Mouse (Mus musculus) brain, adult 2 months (tissue): ENCODE results near the gene Sox6.
"Not testable (repeated sequence)": the region's sequence is repeated elsewhere in the genome, so short reads cannot be mapped to it uniquely, and the experiment has no call there.

Experiments
- DNase-seq: peaks from one replicate; pipeline ENCODE4 v3.0.0; 2011; ENCODE audit warnings: low read depth, low spot score

Sox6 gene

DNA sequence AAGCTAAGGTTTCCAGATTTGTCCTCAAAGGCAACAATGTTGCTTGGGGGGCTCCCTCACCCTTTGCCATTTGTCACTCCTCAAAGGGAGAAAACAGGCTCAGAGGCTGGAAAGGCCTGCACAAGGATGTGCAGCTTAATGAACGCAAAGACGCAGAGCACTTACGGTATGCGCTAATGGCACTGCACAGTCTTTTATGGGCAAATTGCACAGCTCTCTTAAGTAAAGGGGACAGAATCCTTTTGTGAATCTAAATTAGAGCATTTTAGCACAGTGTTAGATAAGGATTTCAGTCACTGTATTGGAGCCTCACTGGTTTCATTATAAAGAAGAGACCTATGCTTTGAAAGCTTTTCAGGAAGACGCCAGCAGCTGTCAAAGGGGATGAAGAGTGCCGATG, 375.2 kb downstream of the Sox6 start:
- DNase-seq = no peak

DNA sequence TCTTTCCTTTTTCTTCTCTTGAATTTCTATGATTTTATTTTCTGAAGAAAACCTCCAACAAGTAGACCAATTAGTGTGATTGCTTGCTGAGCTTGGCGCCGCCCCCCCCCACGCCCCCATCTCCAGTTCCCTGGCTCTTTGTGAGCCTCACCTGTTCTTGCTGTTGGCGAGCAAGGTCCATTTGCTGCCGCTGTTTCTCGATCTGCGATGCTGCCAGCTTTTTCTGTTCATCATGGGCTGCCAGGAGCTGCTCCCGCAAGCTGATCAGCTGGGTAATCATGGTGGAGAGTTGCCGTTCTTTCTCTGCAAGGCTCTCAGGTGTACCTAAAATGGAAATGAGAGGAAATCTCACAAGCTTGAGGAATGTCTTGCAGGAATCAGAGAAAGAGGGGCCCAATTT, 376.5 kb downstream of the Sox6 start:
- DNase-seq = no peak

DNA sequence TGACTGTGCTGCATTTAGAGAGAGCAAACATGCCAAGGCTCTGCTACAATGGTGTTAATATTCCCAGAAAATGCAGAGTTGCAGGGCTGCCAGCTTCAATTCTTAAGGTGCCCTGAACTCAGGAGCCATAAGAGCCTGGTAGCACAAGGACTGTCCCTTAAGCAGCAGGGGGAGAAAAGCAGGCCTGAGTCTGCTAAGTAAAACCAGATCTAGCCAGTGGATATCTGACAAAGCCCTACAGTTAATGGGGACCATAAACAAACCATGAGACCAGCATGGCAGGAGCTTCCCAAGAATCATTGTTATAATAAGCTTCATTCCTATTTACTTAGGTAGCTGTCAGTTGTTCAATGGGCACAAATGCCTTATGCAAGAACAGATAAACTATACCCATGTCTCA, 391.9 kb downstream of the Sox6 start:
- DNase-seq = no peak

DNA sequence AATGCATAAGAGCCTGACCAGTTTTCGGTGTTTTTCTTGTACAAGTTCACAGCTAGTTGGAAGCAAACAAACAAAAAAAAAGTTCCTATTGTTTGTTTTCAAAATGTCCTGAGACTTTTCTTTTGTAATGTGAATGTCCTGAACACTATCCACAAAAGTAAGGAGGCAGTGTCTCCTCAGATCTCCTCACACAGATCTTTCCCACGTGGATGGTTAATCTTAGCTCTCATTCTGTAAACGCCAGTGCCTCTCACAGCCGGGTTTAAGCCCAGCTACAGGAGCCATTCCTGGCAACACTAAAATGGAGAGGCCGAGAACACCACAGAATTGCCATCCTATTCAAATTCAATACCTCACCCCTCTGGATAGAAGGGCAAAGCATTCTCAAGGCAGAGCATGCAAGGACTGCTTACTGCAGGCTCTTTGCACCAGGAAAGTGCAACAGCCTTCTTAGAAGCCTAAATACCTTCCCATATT, 392.6 kb downstream of the Sox6 start:
- DNase-seq = no peak

DNA sequence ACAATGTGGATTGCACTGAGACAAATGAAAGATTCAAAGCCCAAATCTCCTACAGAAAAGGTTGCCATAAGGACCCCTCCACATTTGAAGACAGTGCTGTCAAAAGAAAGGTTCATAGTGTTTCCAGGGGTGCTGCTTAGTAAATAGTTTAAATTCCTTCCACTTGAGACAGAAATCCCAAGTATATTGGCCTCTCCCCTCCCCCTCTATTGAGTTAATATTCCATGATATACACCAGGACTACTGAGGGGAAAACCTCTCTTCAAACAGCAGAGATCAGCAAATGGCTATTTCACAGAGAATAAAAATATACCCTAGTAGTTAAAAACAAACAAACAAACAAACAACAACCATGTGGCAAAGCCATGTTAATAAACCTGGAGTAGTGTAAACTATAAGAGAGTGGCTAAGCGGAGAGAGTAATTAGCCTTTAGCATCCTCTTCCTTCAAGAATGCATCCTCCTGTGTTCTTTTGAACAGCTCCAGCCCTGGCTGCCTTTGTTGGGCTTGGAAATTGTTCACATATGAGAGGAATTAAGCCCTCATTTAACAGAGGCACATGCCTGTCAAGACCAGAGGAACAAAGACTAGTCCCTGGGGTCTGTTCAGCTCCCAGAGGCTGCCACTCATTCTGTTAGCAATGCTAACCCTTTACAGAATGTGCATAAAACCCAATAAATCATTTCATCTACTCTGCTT, 393.2 kb downstream of the Sox6 start:
- no peak for DNase-seq

DNA sequence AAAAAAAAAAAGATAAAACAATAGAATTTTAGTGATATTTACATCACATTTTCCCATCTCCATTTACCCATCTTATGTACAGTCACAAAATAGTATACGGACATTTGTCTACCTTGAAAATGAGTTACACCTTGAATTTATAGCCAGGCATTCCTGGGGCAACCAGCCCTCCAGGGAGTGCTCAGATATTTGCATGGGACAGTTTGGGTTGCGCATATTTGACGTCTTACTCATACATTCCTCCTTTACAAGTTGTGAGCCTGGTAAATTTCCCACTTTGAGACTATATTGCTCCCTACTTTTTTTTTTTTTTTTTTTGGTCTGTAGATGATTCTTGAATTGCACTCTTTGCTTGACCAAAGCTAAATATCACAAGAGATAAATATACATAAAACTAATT, 407.9 kb downstream of the Sox6 start:
- DNase-seq = no peak

DNA sequence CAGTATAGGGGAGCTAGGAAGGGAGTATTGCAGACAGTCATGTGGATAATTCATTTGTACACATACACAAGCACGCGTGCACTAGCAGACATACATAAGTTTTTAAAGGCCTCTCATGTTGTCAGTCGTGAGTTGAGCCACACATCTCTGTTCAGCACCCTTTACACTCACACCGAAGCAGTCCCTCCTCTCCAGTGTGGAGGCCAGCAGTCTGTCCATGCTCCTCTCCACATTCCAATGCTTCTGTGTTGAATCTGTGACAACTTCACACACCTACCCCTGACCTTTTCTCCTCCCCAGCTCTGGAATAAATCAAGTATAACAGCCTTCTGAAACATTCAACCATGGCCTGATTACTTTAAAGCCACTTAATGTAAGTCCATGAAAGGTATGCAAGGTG, 408.3 kb downstream of the Sox6 start:
- no peak for DNase-seq

DNA sequence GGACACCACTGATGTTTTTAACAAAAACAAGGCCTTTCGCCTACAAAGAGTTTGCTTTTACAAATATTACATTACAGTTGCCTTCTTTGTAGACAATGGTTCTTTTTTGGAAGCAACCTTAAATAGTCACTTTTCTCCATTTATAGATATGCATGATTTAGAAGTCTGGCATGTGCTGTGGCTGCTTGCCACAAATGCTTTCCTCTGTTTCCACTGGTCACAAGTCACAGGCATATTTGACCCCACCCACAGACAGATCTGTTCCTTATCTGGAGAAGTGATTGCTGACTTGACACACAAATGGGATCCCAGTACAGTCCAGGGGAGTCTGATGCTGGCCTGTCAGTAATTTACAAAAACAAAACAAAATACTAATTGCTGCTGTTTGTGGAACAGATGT, 409.8 kb downstream of the Sox6 start:
- no peak for DNase-seq

DNA sequence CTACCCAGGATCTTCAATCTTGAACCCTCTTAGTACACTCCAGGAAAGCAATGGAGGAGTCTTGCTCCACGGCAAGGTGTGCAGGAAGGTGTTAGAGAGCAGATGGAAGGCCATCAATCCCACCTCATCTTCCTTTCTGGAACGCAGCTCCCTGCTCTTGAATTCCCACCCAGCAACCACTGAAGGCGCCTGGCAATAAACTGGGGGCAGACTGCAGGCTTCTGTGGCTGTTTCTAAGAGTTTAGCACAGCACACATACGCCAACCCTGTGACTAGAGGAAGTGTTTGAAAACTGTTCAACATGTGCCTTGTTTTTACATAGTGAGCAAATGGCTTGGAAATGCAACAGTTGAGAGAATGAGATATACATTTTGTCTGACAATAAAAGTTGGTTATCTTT, 412.6 kb downstream of the Sox6 start:
- no peak for DNase-seq

DNA sequence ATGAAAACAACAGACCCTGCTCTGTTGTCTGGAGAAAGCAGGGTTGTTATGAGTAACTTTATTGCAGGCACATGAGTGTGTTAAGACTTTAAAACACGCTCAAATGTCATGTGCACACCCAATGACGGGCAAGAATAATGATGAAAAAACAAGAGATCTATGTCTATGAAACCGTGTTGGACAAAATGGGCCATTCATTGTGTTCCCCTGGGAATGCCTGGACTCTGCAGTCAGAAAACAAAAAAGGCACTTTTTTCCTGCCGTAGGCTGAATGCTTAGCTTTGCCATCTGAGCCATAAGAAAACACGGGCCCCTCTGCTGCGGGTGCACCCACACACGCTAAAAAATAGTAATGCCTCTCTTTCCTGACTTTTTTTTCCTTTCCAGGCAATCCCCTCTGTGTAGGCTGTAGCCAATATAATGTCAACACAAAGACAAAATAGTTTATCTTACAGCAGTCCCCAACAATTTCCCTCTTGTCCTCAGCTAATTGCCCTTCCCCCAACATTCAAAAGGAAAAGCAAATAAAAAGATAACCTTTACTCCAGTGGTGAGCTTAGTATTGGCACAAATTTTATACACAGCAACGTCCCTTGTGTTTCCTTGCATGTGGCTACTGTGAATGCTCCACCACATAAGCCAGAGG, 413.6 kb downstream of the Sox6 start:
- peak; percentile 27 for DNase-seq

DNA sequence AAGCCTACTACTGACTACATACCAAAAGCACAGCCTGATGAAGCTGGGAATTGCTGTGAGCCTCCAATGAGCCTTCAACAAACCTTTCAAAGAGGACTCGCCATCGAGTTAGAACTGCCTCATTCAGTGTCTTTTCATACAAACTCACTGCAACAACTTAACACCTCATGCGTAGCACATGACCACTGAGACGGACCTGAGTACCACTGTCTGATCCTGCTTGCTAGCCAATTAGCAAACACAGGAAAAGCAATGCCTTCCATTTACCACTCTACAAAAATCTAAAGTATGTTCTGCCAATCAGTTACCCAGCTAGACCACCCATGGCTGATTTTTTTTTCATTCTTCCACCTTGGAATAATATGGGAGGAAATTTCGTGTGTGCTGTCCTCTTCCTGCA, 414.1 kb downstream of the Sox6 start:
- no peak for DNase-seq

DNA sequence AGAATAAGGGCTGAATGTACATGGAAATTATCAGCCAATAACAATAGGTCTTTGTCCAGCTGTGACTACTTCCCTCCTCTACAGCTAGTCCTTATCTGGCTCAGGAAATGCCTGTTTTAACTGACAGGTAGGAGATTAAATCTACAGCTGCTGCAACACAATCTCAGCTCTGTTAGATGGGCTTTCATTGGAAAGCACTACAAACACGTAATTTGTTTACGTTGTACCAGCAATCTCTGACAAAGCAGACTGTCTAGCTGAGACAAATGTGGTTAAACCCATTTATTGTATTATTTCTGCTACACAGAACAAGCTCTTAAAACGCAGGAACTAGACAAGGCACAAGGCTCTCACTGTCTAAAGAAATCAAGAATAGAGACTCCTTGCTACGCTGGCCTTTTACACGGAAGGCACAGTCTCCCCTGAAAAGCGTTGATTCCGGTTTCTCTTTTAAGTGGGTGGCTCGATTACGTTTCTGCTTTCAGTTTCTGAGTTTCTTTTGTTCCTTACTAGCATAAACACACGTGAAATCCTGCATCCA, 422.8 kb downstream of the Sox6 start:
- DNase-seq = no peak

DNA sequence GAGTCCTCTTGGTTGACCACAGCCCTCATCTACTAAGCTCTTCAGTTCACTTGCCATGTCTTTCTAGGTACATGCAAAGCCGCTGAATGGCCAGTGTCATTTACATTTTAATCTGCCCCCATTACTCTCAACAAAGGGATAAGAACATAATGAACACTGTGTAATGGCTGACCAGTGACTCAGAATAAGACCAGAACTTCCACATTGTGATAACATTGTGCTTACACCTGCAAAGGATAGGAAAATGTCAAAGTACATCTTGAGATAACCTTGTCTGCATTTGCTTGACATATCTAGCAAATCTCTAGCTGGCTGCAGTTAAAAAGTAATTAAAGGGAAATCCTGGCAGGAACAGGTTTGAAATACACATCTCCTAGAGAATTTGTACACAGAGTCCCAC, 431.1 kb downstream of the Sox6 start:
- no peak for DNase-seq

DNA sequence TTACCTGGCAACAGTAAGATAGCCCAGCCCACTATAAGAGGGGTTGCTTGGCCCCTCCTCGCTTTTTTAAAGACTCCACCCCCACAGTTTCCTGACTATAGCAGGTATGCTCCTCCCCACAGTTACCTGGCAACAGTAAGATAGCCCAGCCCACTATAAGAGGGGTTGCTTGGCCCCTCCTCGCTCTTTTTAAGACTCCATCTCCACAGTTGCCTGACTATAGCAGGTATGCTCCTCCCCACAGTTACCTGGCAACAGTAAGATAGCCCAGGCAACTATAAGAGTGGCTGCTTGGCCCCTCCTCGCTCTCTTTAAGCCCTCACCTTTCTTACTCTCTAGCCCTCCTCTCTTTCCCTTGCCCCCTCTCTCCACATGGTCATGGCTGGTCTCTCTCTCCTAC, 432.5 kb downstream of the Sox6 start:
- DNase-seq = not testable (repeated sequence)

DNA sequence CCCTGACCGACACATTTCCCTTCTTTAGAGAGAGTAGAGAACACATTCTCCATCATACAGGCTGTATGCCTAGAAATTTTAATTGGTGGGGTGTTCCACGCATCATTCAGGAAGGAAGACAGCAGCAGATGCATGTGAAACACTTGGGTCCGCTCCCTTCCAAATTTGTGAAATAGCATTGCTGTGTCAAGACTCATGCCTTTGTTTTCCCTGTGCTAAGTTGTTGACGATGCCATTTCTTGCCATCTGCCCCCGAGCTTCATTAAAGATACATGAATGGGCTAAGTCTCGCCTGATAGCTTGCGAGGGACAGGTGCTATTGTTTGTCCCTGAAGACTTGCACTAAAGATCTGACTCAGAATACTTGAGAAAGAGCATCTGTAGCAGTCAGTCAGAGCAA, 433.7 kb downstream of the Sox6 start:
- DNase-seq = no peak

DNA sequence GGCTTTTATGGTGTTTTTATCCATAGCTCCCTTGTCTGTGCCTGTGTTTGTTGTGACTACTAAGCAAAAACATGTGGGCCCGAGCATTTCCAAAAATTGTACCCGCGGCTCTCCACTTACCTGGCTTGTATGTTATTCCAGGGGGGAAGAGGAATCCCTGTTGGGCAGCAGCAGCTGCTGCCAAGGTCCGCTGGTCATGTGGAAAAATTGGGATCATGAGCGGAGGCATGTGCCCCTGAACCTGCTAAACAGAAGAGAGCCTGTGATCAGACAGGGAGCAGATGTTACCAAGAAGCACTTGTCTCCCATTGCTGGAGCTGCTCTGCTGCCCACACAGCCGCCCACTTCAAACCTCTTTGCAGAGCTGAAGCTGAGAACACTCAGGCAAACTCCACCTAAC, 441.2 kb downstream of the Sox6 start:
- DNase-seq = peak; percentile 69

DNA sequence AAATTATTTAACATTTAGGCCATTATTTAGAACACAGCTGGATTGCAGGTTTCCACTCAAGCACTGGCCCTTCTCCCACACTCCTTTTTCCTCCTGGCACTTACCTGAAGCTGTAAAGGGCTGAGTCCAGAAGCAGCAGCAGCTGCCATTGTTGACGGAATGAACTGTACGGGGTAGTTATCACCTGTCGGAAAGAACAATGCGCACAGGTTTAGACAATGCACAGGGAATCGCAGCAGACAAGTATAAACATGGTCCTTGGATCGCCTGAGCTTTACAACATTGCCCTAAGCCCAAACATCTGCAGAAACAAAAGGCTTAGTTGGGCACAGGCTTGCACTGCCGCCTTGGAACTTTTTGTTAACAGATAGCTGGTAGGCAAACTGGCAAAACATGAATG, 458.1 kb downstream of the Sox6 start:
- no peak for DNase-seq

DNA sequence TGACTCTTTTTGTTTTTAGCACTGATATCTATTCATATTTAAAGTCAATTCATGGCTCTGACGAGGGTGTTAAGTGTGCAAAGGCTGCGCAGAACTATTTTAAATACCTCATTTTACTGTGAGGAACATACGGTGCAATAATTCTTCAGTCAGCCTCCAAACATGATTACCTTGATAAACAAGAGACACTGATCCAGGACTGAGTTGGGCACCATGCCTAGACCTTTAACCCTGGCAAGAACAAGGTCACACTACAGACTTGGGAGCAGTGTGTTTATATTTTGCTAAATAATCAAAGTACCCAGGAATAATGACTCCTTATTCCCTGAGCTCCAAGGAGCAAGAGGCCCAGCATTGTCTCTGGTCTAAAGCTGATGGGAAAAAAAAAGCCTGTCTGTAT, 458.8 kb downstream of the Sox6 start:
- no peak for DNase-seq

DNA sequence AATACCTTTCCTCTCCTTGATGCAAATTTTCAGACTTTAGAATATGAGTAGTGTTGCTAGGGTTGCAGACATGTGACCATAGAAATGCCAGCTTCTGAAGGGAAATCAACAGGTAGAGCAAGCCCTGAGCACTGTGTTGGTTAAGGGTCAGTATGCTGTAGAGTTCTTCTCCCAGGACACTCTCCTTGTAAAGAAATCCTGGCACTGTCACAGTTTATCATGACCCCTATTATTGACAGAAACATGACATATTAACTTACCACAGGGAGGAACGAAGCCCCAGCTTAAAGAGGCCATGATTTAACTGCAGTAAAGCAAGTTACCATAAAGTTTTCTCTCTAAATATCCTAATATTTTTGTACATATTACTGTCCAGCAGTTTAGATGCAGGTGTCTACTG, 462.2 kb downstream of the Sox6 start:
- no peak for DNase-seq

DNA sequence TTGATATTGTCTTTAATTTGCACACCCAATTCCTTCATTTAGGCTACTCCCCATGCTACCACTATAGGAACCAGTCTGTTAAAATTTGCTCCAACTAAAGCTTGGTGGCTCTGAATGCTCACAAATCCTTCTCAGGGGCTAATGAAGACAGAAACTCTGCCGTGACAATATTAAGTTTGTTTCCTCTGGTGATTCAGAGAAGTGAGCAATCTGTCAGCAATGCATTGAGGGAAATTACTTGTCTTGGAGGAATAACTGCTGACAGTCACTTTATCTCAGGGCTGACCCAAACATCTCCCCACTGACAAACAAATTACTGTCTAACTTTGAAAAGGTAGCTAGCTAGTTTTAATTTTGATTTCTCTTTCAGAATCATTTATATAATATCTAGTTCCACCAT, 463.8 kb downstream of the Sox6 start:
- DNase-seq = no peak

DNA sequence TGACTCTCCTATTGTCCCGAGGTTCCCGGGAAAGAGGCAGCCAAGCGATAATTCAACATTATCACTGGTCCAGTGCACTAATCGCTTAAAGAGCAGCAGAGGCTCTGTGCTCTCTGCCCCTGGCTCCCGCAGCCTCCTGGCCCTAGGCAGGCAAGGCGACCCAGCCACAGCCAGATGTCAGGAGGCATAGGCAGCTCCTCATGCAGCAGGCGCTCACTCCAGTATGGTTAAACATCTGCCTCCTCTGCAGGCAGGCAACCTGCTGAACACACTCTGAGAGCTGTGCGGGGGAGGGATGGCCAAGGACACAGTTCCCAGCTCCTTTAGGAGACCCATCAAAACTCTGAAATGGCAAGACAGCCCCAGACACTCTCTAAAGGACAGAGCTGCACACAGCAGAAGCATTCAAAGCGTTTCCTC, 469.8 kb downstream of the Sox6 start:
- no peak for DNase-seq

DNA sequence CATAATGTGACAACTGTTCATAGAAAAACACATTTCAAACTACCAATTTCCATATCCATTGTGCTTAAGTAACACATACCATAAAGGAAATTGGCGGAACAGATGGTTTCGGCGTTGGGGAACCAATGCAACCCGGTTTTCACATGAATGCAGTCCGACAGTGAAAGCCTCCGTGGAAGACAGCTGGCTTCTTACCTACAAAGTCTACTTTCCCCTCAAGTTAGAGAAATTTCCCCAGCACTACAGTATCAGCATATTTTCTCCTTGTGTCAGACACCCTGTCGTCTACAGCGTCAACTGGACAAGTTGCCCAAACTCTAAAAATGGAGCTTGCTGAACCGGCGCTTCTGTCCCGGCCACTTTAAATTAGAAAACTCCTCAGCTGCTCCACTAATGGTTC, 470.3 kb downstream of the Sox6 start:
- DNase-seq = peak; percentile 30

DNA sequence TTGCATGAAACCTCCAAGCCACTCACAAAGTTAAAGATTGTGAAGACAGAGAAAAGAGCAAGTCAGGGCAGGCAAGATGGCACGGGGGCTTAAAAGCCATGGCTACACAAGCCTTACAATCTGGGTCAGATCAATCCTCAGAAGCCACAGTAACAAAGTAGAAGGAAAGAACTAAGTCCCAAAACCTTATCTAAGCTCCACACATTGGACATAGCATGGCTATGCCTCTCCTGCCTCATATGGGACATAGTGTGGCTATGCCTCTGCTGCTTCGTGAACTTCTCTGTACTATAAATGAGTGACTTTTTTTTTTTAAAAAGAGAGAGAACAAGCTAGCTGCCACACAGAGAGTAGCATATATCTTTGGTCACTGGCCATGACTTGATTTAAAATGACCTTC, 471.8 kb downstream of the Sox6 start:
- DNase-seq = no peak
